Mouse (Mus musculus): Measurements from ENCODE around the gene 9230110F15Rik. TPM values are rescaled to one million over a fixed set of nuclear protein-coding genes. Genes with fewer than 3 reads are reported as not detected.
"Not testable (repeated sequence)": the region's sequence is repeated elsewhere in the genome, so short reads cannot be mapped to it uniquely, and the experiment has no call there.

The 9230110F15Rik gene
- not detected in 2 replicates for polyA plus RNA-seq (2015; fragmentation: Nextera tagmentation; extraction: Ambion mirVana)

- no peak for ATAC-seq
- Histone ChIP-seq H3K4me1 (replicated peaks; ENCODE audit: control insufficient read depth, insufficient read depth, low read length) (no peaks in the 10 kb centered on the region), H3K27ac (ENCODE audit: low read depth, low read length) (no peak within 1 kb of the TSS), H3K4me2 (replicated peaks; ENCODE audit: low read depth) (no peak within 1 kb of the TSS), H3K27me3 (replicated peaks; ENCODE audit: control insufficient read depth, insufficient read depth, low read length) (no peaks in the 10 kb centered on the region), H3K9me3 (ENCODE audit: control insufficient read depth) (no peaks in the 10 kb centered on the region), H3K4me3 (ENCODE audit: low read depth, low read length) (no peak within 1 kb of the TSS), H3K9ac (ENCODE audit: low read depth, low read length) (no peak within 1 kb of the TSS), H3K36me3 (ENCODE audit: control insufficient read depth, insufficient read depth) (no peaks in the 10 kb centered on the region)
- 75% methylated on average over 1 of the region's 1 CpGs for WGBS
- no peak for TF ChIP-seq CTCF (IDR thresholded peaks at IDR 0.05; ENCODE audit: low read depth)
Measured at GRCm38 (mm10) chr9:35844050-35844449, at the start of gene 9230110F15Rik. TSS of gene 9230110F15Rik (minus strand) at chr9:35844150.

GRCm38 (mm10) chr9:35893112-35893511, 49.2 kb upstream of the 9230110F15Rik start:
- H3K4me2 ChIP-seq (replicated peaks; ENCODE audit: low read depth); H3K27me3 ChIP-seq (replicated peaks; ENCODE audit: control insufficient read depth, insufficient read depth, low read length); H3K27ac ChIP-seq (ENCODE audit: low read depth, low read length); H3K4me1 ChIP-seq (replicated peaks; ENCODE audit: control insufficient read depth, insufficient read depth, low read length); H3K9me3 ChIP-seq (ENCODE audit: control insufficient read depth); ATAC-seq; H3K36me3 ChIP-seq (ENCODE audit: control insufficient read depth, insufficient read depth); H3K4me3 ChIP-seq (ENCODE audit: low read depth, low read length); H3K9ac ChIP-seq (ENCODE audit: low read depth, low read length): not testable (repeated sequence)
- WGBS, result 65% methylated on average over 1 of the region's 1 CpGs

- H3K27me3 ChIP-seq (replicated peaks; ENCODE audit: control insufficient read depth, insufficient read depth, low read length); H3K4me2 ChIP-seq (replicated peaks; ENCODE audit: low read depth); H3K36me3 ChIP-seq (ENCODE audit: control insufficient read depth, insufficient read depth); H3K4me3 ChIP-seq (ENCODE audit: low read depth, low read length); H3K27ac ChIP-seq (ENCODE audit: low read depth, low read length); H3K9me3 ChIP-seq (ENCODE audit: control insufficient read depth); H3K4me1 ChIP-seq (replicated peaks; ENCODE audit: control insufficient read depth, insufficient read depth, low read length); H3K9ac ChIP-seq (ENCODE audit: low read depth, low read length); ATAC-seq: not testable (repeated sequence)
- WGBS, result 92% methylated on average over 15 of the region's 15 CpGs
Measured at GRCm38 (mm10) chr9:35817881-35818280, 26.1 kb downstream of the 9230110F15Rik start.

GRCm38 (mm10) chr9:35798146-35798545, 45.8 kb downstream of the 9230110F15Rik start:
- Histone ChIP-seq H3K4me3 (ENCODE audit: low read depth, low read length) (no peak overlapping the region), H3K27me3 (replicated peaks; ENCODE audit: control insufficient read depth, insufficient read depth, low read length) (no peaks in the 10 kb centered on the region), H3K36me3 (ENCODE audit: control insufficient read depth, insufficient read depth) (no peaks in the 10 kb centered on the region), H3K27ac (ENCODE audit: low read depth, low read length) (no peak overlapping the region), H3K4me1 (replicated peaks; ENCODE audit: control insufficient read depth, insufficient read depth, low read length) (no peaks in the 10 kb centered on the region), H3K9ac (ENCODE audit: low read depth, low read length) (no peak overlapping the region), H3K4me2 (replicated peaks; ENCODE audit: low read depth) (no peak overlapping the region), H3K9me3 (ENCODE audit: control insufficient read depth) (no peaks in the 10 kb centered on the region)
- no peak for TF ChIP-seq CTCF (IDR thresholded peaks at IDR 0.05; ENCODE audit: low read depth)
- ATAC-seq, result no peak

GRCm38 (mm10) chr9:35790001-35790400, 53.9 kb downstream of the 9230110F15Rik start, which contains the start of the genes Gm27235 and D730048I06Rik:
TSS of gene Gm27235 (minus strand) at chr9:35790101.
TSS of gene D730048I06Rik (minus strand) at chr9:35790112.
- H3K27ac ChIP-seq (ENCODE audit: low read depth, low read length), result no peak within 1 kb of the TSS
- H3K4me2 ChIP-seq (replicated peaks; ENCODE audit: low read depth), result no peak within 1 kb of the TSS
- 86% methylated on average over 3 of the region's 3 CpGs for WGBS
- H3K9ac ChIP-seq (ENCODE audit: low read depth, low read length), result no peak within 1 kb of the TSS
- no peak for ATAC-seq
- no peaks in the 10 kb centered on the region for H3K4me1 ChIP-seq (replicated peaks; ENCODE audit: control insufficient read depth, insufficient read depth, low read length)
- TF ChIP-seq CTCF (IDR thresholded peaks at IDR 0.05; ENCODE audit: low read depth), result no peak
- no peak within 1 kb of the TSS for H3K4me3 ChIP-seq (ENCODE audit: low read depth, low read length)
- no peaks in the 10 kb centered on the region for H3K36me3 ChIP-seq (ENCODE audit: control insufficient read depth, insufficient read depth)
- H3K9me3 ChIP-seq (ENCODE audit: control insufficient read depth), result no peaks in the 10 kb centered on the region
- no peaks in the 10 kb centered on the region for H3K27me3 ChIP-seq (replicated peaks; ENCODE audit: control insufficient read depth, insufficient read depth, low read length)

Other genes with a start within 250 kb of the 9230110F15Rik start
- gene Pate4, start 232.2 kb downstream of the 9230110F15Rik start, polyA plus RNA-seq (2015; fragmentation: Nextera tagmentation; extraction: Ambion mirVana), result not detected in 2 replicates
- gene Pate3, start 195.9 kb downstream of the 9230110F15Rik start, polyA plus RNA-seq (2015; fragmentation: Nextera tagmentation; extraction: Ambion mirVana), result not detected in 2 replicates
- gene Pate1, start 156.8 kb downstream of the 9230110F15Rik start, polyA plus RNA-seq (2015; fragmentation: Nextera tagmentation; extraction: Ambion mirVana), result not detected in 2 replicates
- gene Gm17677, start 103.1 kb downstream of the 9230110F15Rik start, polyA plus RNA-seq (2015; fragmentation: Nextera tagmentation; extraction: Ambion mirVana), result not detected in 2 replicates
- gene Gm17727, start 66.0 kb downstream of the 9230110F15Rik start, polyA plus RNA-seq (2015; fragmentation: Nextera tagmentation; extraction: Ambion mirVana), result not detected in 2 replicates
- not detected in 2 replicates for gene Gm27235, start 54.0 kb downstream of the 9230110F15Rik start, polyA plus RNA-seq (2015; fragmentation: Nextera tagmentation; extraction: Ambion mirVana)
- not detected in 2 replicates for gene D730048I06Rik, start 54.0 kb downstream of the 9230110F15Rik start, polyA plus RNA-seq (2015; fragmentation: Nextera tagmentation; extraction: Ambion mirVana)
- not detected in 2 replicates for gene 9230113P08Rik, start 64.3 kb upstream of the 9230110F15Rik start, polyA plus RNA-seq (2015; fragmentation: Nextera tagmentation; extraction: Ambion mirVana)